Mouse (Mus musculus) fibroblast of lung, adult 2 months (primary cell): Measurements from ENCODE around the gene Hils1.

Experiments
- DNase-seq: peaks from one replicate; pipeline ENCODE4 v3.0.0-alpha.2; 2011; ENCODE audit warnings: low read depth

Gene Hils1

DNA sequence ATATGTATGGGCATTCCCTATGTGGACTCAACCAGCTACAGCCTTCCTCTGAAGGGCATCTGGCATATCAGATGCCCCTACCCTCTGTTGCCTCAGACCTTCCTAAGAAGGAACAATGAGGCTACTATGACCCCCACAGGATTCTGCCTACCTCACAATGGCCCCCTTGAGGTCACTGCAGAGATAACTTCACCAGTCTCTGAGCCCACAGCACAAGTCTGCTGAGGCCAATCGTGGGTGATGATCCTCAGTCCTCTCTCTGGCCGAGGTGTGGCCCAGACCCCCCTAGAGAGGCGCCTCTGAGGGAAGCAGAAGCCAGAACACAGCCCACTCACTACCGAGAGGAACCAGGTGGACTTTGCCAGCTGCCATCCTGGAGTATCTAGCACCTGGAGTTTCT is at the start of gene Hils1:
Gene Hils1, plus strand, starts transcription at position 175 of the 400 bp plus-strand sequence.
- no peak for DNase-seq

DNA sequence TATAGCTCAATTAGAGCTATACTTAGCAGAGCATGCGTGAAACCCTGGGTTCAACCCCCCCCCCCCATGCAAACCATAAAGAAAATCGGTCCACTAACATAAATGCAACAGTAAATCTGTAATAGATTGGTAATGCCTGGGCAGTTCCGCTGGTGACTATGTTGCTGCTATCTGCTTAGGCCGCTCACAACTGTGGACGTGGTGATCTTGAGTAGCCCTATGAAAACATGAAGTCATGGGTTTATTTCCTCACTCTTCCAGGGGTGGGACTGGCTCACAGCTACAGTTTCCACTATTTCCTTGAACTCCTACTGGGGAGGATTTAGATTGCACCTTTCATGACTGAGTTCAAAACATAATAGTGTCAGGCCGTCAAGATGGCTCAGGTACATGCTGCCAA is 49.7 kb upstream of the Hils1 start:
- DNase-seq, result no peak

DNA sequence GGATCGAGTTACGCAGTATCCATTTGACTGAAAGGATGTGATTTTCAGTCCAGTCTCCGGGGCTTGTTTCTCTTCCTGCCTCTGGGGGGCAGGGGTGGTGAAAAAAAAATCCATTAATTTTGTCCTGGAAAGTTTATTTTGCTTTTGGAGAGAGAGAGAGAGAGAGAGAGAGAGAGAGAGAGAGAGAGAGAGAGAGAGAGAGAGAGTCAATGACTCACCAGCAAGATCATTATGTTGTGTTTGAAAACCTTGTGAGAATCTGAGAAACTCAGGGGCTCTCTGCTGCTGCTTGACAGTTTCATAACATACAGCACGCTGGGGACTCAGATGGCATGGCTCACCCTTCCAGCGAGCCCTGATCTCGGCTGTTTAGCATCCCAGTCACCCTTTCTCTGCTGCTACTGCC is 46.4 kb upstream of the Hils1 start:
- DNase-seq, result no peak

DNA sequence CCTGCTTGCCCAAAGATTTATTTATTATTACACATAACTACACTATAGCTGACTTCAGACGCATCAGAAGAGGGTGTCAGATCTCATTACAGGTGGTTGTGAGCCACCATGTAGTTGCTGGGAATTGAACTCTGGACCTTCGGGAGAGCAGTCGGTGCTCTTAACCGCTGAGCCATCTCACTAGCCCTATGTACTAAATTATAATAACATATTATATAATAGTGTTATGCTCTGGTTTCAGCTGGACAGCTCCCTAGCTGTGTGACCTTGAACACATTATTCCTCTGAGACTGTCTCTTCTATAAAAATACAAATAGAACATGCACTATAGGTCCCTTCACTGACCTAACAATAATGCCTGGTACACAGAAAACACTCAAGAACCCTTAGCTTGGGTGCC is 42.4 kb upstream of the Hils1 start:
- DNase-seq, result no peak

DNA sequence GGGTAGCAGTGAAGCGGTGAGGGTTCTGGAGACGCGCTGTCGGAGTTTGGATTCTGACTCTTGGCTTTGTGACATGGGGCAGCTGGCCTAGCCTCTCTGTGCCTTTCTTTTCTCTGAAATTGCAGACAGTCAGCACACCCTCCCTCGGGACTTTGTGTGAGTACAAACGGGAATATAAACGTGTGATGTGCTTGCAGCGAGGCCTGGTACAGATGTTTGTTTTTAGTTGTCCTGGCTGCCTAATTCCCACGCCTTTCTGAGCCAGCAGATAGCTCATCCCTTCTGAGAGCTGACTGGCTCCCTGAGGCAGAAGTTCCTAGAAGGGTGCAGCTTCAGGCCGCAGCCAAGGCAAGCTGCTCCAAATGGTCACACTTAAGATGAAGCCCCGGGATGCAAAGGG is 41.0 kb upstream of the Hils1 start:
- DNase-seq, result no peak

DNA sequence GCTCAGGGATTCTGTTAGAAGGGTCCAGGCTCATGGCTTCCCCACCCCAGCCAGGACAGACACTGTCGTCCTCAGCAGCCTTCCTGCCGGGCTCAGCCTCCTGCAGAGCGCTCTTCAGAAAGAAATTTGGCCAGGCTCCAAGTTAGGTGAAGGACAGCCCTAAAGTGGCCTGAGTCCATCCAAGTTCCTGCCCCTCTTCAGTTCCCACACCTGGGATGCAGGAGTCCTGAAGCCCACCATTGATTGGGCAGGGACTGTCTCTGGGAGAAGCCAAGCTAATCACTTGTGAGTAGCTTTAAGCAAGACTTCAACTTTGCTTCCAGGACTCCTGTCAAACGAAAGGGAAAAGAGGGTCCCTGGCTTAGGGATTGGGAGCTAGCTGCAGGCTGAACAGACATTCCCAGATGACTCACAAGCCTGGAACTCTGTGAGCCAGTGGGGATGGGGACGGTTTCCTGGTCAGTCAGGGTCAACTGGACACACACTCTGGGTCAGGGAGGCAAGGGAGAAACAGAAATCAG is 39.6 kb upstream of the Hils1 start:
- peak; percentile 78 for DNase-seq

DNA sequence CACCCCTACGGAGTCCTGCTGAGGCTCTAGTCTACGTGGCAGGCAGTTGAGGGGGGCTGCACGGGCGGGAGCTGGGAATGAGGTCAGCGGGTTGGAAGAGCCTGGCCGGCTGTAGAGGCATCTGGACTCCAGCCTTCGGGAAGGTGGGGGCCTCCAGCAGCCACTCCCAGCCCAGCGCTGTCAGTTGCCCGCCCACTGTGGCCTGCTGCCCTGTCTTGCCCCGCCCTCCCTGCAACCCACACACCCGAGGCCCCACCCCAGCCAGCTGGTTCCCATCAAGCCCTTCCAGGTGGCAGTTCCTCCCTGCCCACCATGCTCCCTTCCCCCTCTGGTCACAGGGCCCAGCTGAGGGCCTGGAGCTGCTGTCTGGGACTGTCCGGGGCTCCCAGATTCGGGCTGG is 38.6 kb upstream of the Hils1 start:
- peak; percentile 94 for DNase-seq

DNA sequence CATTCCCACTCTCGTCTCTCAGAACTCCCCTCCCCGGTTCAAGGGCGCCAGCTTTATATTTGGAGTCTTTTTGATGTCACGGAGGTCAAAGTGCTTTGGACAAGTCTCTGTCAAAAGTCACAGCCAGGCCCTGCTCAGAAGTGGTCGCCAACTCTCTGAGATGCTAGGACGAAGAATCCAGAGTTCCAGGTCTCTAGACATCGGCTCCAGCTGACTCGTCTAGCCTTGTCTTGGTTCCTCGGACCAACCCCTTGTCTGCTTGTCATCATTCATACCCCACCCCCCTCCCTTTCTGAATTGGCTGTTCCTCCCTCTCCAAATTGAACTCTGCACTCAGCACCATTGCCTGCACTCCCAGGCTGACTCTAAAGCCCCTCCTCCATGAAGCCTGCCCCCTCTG is 37.8 kb upstream of the Hils1 start:
- no peak for DNase-seq

DNA sequence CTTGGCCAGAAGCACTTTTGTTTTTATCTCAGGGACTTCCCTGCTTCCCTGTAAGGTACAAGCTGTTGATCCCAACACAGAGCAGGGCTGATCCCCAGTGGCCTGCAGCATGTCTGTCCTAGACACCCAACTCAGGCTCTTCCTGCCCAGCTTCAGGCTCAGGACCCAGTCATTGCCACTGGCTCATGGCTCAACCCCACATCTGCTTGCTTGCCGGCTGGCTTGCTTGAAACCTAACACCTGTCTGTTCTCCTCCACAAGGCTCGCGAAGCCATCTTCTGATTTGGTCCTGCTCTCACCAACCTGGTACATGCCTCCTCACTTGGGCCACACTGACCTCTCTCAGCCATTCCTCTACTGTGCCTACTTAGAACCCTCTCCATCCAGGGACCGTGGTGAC is 37.2 kb upstream of the Hils1 start:
- DNase-seq, result no peak

DNA sequence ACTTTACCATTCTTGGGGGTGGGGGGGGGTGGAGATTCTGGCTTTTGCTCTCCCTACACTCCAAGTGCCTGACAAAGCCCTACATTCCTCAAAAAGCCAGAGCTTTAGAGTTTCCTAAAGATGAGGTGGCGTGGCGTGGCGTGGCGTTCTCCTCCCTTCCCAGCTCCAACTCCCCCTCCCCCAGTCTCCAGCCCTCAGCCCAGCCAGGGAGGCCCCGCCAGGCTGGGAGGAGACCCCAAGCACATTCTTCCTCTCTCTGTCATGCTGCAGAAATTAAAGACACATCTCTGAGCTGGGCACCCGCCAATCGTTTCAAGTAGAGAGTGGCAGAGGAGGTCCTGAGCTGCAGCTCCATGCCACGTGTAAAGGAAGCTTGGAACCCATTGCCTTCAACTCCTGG is 33.8 kb upstream of the Hils1 start:
- DNase-seq, result no peak

DNA sequence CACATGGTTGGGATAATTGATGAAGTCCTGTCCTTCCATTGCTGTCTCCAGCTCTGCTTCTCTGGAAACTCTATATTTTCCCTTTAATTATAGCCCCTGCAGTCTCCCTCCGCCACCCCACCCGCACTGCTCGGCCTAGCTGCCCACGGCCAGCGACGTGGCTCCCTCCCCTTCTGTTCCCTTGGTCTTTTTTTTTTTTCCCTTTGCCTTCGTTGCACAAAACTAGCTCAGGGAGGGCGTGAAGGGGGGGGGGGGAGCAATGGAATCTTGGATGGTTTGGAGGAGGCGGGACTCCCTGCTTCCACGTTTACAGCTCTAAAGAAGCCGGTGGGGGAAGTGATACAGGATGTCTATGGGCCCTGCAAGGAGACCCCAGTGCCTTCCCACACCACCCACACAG is 32.9 kb upstream of the Hils1 start:
- no peak for DNase-seq

DNA sequence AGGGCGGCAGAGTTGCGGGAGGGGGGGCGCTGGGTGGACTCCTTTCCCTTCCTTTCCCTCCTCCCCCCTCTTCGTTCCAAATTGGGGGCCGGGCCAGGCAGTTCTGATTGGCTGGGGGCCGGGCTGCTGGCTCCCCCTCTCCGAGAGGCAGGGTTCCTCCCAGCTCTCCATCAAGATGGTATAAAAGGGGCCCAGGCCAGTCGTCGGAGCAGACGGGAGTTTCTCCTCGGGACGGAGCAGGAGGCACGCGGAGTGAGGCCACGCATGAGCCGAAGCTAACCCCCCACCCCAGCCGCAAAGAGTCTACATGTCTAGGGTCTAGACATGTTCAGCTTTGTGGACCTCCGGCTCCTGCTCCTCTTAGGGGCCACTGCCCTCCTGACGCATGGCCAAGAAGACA is 31.3 kb upstream of the Hils1 start, which contains the start of gene Col1a1:
Gene Col1a1, plus strand, starts transcription at position 180 of the 400 bp plus-strand sequence.
- DNase-seq, result peak; percentile 72

DNA sequence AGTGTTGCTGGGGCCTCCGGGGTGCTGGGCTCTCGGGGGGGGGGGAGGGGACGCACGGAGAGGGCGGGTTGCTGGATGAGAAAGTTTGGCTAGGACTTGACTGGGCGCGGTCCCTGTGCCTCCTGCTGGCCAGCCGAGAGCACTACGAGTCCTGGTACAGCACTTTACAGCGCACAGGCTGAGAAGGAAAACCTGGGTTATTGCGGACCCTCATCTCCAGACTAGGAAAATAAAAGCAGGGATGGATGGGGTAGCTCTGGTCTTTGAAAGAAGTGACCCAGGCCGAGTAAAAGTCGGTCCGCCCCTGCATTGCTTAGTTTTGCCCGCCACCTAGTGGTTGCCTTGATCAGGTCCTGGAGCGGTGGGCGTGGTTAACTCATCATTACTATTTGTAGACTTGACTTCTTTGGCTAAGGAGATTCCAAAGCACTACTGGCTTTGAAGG is 30.5 kb upstream of the Hils1 start:
- DNase-seq, result peak; percentile 87

DNA sequence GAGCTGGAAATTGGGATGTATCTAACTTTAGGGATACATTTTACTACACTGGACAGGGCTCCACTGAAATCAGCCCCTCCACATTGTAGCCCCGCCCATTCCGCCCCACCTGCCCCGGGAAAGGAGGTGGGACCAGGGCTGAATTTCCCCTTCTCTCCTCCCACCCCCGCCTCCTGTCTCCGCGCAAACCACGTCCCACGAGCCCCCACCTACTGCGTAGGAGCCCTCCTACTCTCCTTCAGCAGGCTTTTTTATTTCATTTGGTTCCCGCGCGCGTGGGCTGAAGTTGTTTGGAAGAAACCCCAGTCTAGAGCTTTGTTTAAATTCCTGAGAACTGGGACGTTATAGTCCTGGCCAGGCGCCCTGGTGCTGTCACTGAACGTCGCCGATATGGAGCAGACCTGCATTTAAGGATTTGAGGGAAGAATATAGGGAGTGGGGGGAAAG is 30.0 kb upstream of the Hils1 start:
- DNase-seq, result no peak

DNA sequence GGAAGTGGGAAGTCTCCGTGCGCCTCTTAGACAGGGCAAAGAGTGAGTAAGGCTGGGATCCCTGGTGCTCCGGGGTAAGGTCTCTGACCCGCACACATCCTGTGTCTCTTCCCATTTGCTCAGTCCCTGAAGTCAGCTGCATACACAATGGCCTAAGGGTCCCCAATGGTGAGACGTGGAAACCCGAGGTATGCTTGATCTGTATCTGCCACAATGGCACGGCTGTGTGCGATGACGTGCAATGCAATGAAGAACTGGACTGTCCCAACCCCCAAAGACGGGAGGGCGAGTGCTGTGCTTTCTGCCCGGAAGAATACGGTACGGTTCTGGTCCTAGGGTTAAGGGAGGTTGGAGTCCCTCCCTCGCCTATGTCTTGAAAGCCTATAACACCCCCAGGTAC is 29.6 kb upstream of the Hils1 start:
- DNase-seq, result no peak

DNA sequence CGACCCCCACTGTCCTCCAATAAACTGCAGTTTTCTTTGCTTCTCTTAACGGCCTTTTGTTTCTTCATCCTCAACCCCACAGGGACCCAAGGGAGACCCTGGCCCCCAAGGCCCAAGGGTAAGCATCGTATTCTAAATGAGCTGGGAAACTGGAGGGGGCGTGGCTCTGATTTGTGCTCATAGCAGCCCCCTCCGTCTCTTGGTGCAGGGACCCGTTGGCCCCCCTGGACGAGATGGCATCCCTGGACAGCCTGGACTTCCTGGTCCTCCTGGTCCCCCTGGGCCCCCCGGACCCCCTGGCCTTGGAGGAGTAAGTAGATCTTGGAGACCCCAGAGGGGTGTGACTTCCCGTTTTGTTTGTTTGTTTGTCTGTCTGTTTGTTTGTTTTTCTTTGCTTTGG is 29.1 kb upstream of the Hils1 start:
- no peak for DNase-seq

DNA sequence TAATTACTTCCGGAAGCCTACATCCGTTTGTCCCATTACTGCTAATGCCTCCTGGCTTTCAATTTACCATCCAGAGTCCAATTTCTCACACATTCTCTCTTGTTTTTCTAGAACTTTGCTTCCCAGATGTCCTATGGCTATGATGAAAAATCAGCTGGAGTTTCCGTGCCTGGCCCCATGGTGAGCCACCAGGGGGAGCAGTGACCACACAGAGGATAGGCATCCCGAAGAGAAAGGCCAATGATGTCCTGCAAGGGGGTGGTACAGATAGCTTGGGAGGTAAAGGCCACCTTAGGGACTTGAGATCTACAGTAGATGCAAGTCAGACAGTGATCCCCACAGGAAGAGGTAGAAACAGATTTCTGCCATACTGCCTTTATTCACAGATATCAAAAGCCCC is 28.1 kb upstream of the Hils1 start:
- DNase-seq, result no peak

DNA sequence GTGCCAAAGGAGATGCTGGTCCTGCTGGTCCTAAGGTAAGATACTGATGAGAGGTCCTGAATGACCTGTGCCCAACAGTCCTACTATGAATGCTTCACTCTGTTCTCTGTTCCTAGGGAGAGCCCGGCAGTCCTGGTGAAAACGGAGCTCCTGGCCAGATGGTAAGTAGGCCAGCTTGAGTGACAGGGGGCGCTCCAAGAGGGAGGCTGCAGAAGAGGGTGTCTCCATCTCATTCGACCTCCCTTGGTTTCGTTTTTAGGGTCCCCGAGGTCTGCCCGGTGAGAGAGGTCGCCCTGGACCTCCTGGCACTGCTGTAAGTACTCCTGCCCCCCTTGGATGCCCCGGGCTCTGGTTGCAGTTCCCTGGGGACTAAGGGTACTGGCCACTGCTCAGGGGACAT is 26.3 kb upstream of the Hils1 start:
- no peak for DNase-seq

DNA sequence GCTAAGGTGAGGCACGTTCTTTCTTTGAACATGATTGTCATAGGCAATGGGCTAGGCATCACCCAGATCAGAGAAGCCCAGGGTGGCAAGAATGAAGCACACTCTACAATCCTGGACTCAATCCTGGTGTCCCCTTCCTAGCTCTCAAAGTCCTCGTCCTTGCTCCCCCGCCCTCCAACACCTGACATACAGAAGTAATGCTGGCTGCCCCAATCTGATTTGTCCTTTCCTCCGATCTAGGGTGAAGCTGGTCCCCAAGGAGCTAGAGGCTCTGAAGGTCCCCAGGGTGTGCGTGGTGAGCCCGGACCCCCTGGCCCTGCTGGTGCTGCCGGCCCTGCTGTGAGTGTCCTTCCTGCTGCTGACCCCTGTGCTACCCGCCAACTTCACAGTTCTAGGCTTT is 25.6 kb upstream of the Hils1 start:
- no peak for DNase-seq

DNA sequence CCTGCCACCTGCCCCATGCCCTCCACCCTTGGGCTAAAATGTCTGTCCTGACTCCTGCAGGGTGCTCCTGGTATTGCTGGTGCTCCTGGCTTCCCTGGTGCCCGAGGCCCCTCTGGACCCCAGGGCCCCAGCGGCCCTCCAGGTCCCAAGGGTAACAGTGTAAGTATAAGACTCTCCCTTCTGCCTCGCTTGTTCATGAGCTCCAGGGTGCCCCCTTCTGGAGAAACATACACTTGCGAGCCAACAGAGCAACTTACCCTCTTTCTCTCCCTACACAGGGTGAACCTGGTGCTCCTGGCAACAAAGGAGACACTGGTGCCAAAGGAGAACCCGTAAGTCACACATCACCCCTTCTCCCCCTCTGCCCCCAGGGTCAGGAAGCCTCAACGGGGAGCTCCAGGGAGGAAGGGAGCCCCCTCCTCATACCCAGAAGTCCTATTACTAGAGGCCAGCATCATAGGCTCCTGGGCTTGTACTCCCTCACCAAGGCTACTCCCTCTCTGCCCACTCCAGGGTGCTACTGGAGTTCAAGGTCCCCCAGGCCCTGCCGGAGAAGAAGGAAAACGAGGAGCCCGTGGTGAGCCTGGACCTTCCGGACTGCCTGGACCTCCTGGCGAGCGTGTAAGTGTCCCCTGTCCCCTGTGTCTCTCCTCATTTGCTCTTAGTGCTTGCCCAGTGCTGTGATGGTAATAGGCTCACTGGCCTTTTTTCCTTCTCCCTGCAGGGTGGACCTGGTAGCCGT is 24.9 kb upstream of the Hils1 start:
- no peak for DNase-seq

DNA sequence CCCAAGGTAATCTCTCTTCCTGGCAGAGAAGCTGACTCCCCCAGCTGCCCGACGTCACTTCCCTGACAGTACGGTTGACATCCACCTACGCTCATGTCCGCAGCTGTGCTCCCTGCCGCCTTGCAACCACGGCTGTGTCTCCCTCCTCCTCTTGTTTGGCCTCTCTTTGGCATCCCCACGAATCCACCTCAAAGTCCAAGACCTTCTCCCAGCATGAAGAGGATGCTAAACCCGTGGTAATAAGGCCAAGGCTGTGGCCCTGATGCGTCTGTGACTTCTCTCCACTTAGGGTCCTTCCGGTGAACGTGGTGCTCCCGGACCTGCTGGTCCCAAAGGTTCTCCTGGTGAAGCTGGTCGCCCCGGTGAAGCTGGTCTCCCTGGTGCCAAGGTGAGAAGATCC is 24.3 kb upstream of the Hils1 start:
- DNase-seq, result no peak

DNA sequence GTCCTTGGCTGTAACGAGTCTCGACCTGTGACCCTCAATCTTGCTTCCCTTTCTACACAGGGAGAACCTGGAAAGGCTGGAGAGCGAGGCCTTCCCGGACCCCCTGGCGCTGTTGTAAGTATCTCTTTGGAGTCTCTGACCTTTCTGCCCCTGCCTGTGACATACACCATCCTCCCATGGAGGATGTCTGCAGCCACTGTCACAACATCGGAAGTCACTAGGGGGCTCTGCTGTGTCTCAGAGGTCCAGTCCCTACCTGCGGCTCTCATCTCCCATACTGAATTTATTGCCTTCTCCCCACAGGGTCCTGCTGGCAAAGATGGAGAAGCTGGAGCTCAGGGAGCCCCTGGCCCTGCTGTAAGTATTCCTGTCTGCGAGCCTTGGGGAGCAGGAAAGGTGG is 23.1 kb upstream of the Hils1 start:
- no peak for DNase-seq

DNA sequence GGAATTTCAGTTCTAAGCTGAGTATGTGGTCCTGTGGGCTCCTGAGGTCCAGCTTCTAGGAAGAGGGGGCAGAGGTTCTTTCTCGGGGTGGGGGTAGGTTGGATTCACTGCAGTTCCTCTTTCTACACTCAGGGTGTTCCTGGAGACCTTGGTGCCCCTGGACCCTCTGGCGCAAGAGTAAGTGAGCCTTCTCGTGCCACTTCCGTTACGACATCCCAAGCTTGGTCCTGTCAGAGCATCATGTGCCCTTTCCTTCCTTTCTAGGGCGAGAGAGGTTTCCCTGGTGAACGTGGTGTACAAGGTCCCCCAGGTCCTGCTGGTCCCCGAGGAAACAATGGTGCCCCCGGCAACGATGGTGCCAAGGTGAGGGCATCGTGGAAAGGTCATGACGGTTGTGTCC is 22.2 kb upstream of the Hils1 start:
- DNase-seq, result no peak

DNA sequence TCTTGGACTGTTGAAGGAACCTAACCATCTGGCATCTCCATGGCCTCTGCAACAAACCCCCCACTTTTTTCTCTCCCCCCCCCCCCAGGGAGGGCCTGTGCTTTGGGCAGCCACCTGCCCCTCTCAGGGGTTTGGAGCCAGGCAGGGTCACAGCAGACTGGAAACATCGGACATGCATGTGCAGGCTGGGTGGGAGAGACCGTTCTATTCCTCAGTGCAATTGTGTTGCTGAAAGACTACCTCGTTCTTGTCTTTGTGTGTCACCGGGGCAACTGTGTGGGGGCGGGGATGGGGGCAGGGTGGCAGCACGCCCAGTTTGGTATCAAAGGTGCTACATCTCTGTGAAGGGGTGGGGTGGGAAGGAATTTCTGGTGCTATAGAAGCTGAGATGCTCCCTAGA is 15.2 kb upstream of the Hils1 start:
- DNase-seq, result no peak
